Mouse (Mus musculus) kidney, embryonic 14.5 days (tissue): ENCODE data around the gene Tagln2. TPM values are rescaled to one million over a fixed set of nuclear protein-coding genes. Genes with fewer than 3 reads are reported as not detected.
A peak's percentile ranks its signal among the peaks of the same experiment; 100 is the strongest.

Experiments used
- ATAC-seq: fragments of 200-750 bp; cut with Nextera tagmentation; 2 replicates; pipeline ENCODE4 v1.8.0; 2017; ENCODE audit warnings: moderate number of reproducible peaks, mild to moderate bottlenecking, moderate TSS enrichment, moderate library complexity; ENCODE audit not compliant: low FRiP score, low TSS enrichment
- H3K27ac ChIP-seq: fragments of 300-500 bp; sonication (generic); 2 replicates; pipeline ENCODE4 v1.5.1; 2014; ENCODE audit warnings: low read depth, mild to moderate bottlenecking, low read length, moderate library complexity, mixed read lengths
- H3K27me3 ChIP-seq: fragments of 300-500 bp; sonication (generic); 2 replicates; pipeline ENCODE4 v1.6.1; 2014; ENCODE audit warnings: mild to moderate bottlenecking, low read length; ENCODE audit not compliant: control insufficient read depth, insufficient read depth
- H3K36me3 ChIP-seq: fragments of 300-500 bp; sonication (generic); 2 replicates; pipeline ENCODE4 v1.6.1; 2014; ENCODE audit warnings: low read length, mixed read lengths; ENCODE audit not compliant: control insufficient read depth, insufficient read depth
- H3K4me1 ChIP-seq: fragments of 300-500 bp; sonication (generic); 2 replicates; pipeline ENCODE4 v1.6.1; 2014; ENCODE audit warnings: low read length, mixed read lengths; ENCODE audit not compliant: control insufficient read depth, insufficient read depth
- H3K4me2 ChIP-seq: fragments of 300-500 bp; sonication (generic); replicated peaks from 2 replicates; pipeline ENCODE4 v1.6.1; 2014; ENCODE audit warnings: low read depth, mild to moderate bottlenecking, low read length
- H3K4me3 ChIP-seq: fragments of 300-500 bp; sonication (generic); 2 replicates; pipeline ENCODE4 v1.5.1; 2014; ENCODE audit warnings: mild to moderate bottlenecking, low read length
- H3K9ac ChIP-seq: fragments of 300-500 bp; sonication (generic); 2 replicates; pipeline ENCODE4 v1.6.1; 2014; ENCODE audit warnings: low read depth, mild to moderate bottlenecking, low read length, moderate library complexity
- H3K9me3 ChIP-seq: fragments of 300-500 bp; sonication (generic); 2 replicates; pipeline ENCODE4 v1.6.1; 2016; ENCODE audit warnings: low read length; ENCODE audit not compliant: control insufficient read depth
- WGBS: fragments of 180-500 bp; shearing (Covaris S2); extraction: QIAGEN DNeasy Blood & Tissue Kit; methylation state at CpG from one replicate; pipeline ENCODE4 v1.1.7; 2014; 5-methylcytosine and 5-hydroxymethylcytosine counted together
- polyA plus RNA-seq: library from polyadenylated mRNA; unstranded; fragments of >200 nt; fragmentation: Nextera tagmentation; extraction: Ambion mirVana; gene quantifications from 2 replicates; pipeline ENCODE4 v1.2.1, GENCODE M21; 2014

The Tagln2 gene
- polyA plus RNA-seq, 1 experiment from 2014 or later: 139 TPM

DNA sequence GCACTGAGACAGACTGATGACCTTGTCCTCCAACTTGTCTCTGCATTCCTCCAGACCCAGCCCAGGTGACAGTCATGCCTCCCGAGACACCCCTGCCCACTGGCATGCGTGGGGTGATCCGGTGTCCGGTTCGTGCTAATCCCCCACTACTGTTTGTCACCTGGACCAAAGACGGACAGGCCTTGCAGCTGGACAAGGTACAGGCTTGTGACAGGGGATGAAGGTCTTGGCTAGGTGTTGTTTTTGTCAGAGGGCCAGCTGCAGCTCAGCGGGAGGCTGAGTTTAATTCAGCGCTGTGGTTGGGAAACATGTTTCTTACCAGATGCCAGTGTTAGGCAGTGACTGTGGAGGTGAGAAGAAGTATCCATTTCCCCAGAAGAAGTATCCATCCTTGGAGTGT lies 7.8 kb upstream of the Tagln2 start:
- Histone ChIP-seq H3K9me3 (no peaks in the 10 kb centered on the region), H3K4me3 (no peak overlapping the region), H3K27me3 (no peaks in the 10 kb centered on the region), H3K4me2 (no peak overlapping the region), H3K9ac (no peak overlapping the region), H3K4me1 (no peaks in the 10 kb centered on the region), H3K36me3 (peaks cover 52% of the 10 kb centered on the region), H3K27ac (no peak overlapping the region)
- ATAC-seq: no peak
- 88% methylated on average over 8 of the region's 8 CpGs for WGBS

DNA sequence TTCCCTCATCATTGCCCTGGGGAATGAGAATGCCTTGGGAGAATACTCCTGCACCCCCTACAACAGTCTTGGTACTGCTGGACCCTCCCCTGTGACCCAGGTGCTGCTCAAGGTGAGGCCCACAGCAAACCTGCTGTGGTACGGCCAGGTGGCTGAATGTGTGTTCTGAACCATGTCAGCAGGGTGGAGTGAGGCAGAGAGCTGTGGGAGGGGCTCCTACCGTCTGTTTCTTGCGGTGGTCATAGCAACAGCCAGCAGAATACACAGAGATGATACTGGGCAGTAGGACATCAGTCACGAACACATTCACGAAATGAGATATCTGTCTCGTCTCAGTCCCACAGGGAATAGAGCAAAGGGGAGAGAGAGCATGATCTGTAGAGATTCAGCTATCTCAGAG lies 6.3 kb upstream of the Tagln2 start:
- no peak overlapping the region for H3K4me3 ChIP-seq
- H3K9me3 ChIP-seq: no peaks in the 10 kb centered on the region
- H3K4me2 ChIP-seq: no peak overlapping the region
- H3K36me3 ChIP-seq: peaks cover 64% of the 10 kb centered on the region
- H3K4me1 ChIP-seq: no peaks in the 10 kb centered on the region
- no peak for ATAC-seq
- 64% methylated on average over 6 of the region's 6 CpGs for WGBS
- no peak overlapping the region for H3K27ac ChIP-seq
- H3K9ac ChIP-seq: no peak overlapping the region
- no peaks in the 10 kb centered on the region for H3K27me3 ChIP-seq

DNA sequence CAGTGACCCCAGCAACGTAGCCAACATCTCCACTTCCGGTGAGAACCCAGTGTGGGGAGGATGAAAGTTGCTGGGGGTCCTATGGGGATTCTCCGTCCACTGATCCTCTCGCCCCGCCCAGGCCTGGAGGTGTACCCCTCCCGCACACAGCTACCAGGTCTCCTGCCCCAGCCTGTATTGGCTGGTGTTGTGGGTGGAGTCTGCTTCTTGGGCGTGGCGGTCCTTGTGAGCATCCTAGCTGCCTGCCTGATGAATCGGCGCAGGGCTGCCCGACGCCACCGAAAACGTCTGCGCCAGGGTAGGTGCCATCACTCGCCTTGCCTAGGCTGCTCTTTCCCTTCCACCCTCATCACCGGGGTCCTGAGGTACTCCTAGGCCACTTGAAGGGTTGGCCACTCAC lies 3.8 kb upstream of the Tagln2 start:
- peaks cover 62% of the 10 kb centered on the region for H3K36me3 ChIP-seq

DNA sequence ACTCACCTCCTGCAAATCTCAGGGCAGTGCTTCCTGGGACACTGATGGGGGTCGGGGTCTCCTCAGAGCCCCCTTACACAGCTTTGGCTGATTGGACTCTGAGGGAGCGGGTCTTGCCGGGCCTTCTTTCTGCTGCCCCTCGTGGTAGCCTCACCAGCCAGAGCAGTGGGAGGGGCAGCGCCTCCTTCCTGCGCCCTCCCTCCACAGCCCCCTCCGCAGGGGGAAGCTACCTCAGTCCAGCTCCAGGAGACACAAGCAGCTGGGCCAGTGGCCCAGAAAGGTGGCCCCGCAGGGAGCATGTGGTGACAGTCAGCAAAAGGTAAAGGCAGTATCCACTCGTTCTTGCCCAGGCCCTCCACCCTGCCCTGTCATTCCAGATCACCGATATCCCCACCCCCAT lies 2.4 kb upstream of the Tagln2 start:
- H3K9ac ChIP-seq: no peak overlapping the region
- no peak overlapping the region for H3K4me2 ChIP-seq
- no peaks in the 10 kb centered on the region for H3K9me3 ChIP-seq
- H3K4me1 ChIP-seq: peaks cover 18% of the 10 kb centered on the region
- no peak overlapping the region for H3K4me3 ChIP-seq
- WGBS: 76% methylated on average over 10 of the region's 10 CpGs
- peaks cover 51% of the 10 kb centered on the region for H3K36me3 ChIP-seq
- no peak for ATAC-seq
- no peaks in the 10 kb centered on the region; the same call in 1 of the 2 replicates for H3K27me3 ChIP-seq
- no peak overlapping the region for H3K27ac ChIP-seq

More for the DNA sequence above, 3.8 kb upstream of the Tagln2 start:
- H3K9me3 ChIP-seq: no peaks in the 10 kb centered on the region
- H3K4me3 ChIP-seq: no peak overlapping the region
- H3K27ac ChIP-seq: no peak overlapping the region
- H3K27me3 ChIP-seq: no peaks in the 10 kb centered on the region
- peaks cover 9% of the 10 kb centered on the region for H3K4me1 ChIP-seq
- no peak overlapping the region for H3K9ac ChIP-seq
- no peak overlapping the region for H3K4me2 ChIP-seq
- ATAC-seq: no peak
- 90% methylated on average over 16 of the region's 17 CpGs for WGBS

GRCm38 (mm10) chr1:172500451-172501370 lies 864 bp downstream of the Tagln2 start:
- under 1% methylated on average over 54 of the region's 56 CpGs for WGBS
- peak overlapping the region; percentile 91 for H3K27ac ChIP-seq

DNA sequence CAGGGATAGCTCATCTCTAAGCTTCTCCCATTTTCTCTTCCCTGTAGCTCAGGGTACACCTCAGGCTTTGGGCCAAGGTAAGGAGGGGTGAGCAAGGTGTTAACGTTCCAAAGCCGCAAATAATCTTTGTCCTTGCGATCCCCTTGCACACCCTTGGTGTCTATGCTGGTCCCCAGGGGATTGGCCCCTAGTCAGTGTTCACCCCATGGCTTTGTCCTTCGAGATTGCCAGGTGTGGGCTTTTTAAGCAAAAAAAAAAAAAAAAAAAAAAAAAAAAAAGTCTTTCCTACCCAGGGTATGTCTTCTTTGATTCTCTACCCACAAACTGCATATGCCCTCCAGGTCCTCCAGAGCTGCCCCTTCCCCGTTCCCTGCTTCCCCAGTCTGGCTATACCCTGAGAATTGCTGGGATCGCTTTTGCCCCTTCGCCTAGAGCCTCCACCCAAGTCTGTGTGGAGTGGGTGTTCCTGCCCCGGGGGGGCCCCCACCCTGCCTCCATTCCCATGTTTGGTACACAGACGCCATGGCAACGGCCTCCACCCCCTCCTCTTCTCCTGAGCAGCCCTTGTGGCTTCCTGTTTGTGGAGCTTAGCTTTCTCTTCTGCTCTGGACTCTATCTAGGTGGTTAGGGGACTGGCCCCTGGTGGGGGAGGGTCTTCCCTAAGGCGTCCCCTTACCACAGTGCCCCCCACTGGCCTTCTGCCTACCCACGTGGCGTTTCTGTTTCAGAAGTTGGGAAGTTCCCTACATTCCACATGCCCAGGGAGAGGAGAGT lies 1.7 kb downstream of the Tagln2 start:
- peak; percentile 2; the same call in 1 of the 2 replicates for ATAC-seq
- H3K4me2 ChIP-seq: peak overlapping the region; percentile 78
- H3K27me3 ChIP-seq: no peaks in the 10 kb centered on the region; the same call in 1 of the 2 replicates
- peak overlapping the region; percentile 91 for H3K27ac ChIP-seq
- H3K36me3 ChIP-seq: peaks cover 38% of the 10 kb centered on the region
- H3K9me3 ChIP-seq: no peaks in the 10 kb centered on the region
- 35% methylated on average over 13 of the region's 13 CpGs for WGBS
- H3K4me1 ChIP-seq: peaks cover 38% of the 10 kb centered on the region
- H3K9ac ChIP-seq: peak overlapping the region; percentile 71
- H3K4me3 ChIP-seq: peak overlapping the region; percentile 69

More at GRCm38 (mm10) chr1:172500451-172501370, 864 bp downstream of the Tagln2 start:
- peak overlapping the region; percentile 71 for H3K9ac ChIP-seq
- H3K9me3 ChIP-seq: no peaks in the 10 kb centered on the region
- H3K27me3 ChIP-seq: no peaks in the 10 kb centered on the region; the same call in 1 of the 2 replicates
- peak overlapping the region; percentile 78 for H3K4me2 ChIP-seq
- peak; percentile 29 for ATAC-seq
- peaks cover 38% of the 10 kb centered on the region for H3K36me3 ChIP-seq
- H3K4me1 ChIP-seq: peaks cover 38% of the 10 kb centered on the region
- peak overlapping the region; percentile 69 for H3K4me3 ChIP-seq

DNA sequence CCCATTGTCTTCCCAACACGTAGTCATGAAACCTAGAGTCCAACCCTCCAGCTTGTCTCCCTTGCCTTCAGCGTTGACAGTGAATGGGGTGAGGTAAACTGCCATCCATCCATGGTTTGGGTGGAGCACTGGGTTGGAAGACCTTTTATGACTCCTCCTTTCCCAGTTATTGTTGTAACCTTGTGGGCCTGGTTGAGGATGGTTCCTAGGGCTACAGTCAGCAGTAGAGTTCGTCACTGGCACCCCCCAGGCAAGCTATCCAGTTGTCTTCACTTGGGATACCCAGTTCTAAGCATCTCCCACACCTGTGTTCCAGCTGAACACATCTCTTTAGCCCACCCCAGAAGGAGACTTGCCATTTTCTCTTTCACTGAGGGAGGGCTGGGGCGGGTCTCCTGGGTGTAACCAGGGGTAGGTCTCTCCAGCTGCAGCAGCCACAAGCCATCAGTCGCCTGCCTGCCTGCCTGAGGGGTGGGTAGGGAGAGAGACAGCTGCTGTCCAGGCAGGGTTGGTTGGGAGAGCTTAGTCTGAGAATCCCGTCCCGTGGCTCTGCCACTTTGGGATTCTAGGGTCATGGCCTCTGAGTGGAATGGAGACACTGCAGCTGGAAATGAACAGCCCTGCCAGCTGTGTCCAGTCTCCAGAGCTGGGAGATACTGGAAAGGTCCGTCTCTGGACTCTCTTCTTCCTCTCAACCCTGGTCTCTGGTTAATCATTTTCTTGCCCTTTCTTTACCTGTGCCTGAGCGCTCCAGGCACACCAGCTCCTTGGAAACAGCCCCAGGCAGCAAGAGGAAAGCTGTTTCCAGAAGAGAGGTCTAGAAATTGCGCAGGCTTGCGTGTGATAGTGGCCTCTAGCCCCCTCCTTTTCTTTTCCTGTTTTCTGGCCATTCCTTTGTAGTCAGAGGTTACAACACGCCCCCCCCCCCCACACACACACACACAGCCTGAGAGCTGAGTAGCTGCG lies 2.6 kb downstream of the Tagln2 start:
- Histone ChIP-seq H3K9ac (peak overlapping the region; percentile 31; the same call in 1 of the 2 replicates), H3K4me3 (peak overlapping the region; percentile 69), H3K9me3 (no peaks in the 10 kb centered on the region), H3K4me2 (peak overlapping the region; percentile 78), H3K27ac (peak overlapping the region; percentile 91), H3K27me3 (no peaks in the 10 kb centered on the region; the same call in 1 of the 2 replicates), H3K36me3 (peaks cover 33% of the 10 kb centered on the region), H3K4me1 (peaks cover 38% of the 10 kb centered on the region)
- ATAC-seq: peak; percentile 14; the same call in 1 of the 2 replicates
- WGBS: 25% methylated on average over 13 of the region's 13 CpGs
